Mouse (Mus musculus) kidney, adult 8-10 months (tissue): ENCODE measurements around the gene Myb.
A peak's percentile ranks its signal among the peaks of the same experiment; 100 is the strongest.
"Not testable (repeated sequence)": the region's sequence is repeated elsewhere in the genome, so short reads cannot be mapped to it uniquely, and the experiment has no call there.

Experiments
- DNase-seq, 2 experiments: peaks; one replicate each; pipeline ENCODE4 v3.0.0; 2022

Myb gene

DNA sequence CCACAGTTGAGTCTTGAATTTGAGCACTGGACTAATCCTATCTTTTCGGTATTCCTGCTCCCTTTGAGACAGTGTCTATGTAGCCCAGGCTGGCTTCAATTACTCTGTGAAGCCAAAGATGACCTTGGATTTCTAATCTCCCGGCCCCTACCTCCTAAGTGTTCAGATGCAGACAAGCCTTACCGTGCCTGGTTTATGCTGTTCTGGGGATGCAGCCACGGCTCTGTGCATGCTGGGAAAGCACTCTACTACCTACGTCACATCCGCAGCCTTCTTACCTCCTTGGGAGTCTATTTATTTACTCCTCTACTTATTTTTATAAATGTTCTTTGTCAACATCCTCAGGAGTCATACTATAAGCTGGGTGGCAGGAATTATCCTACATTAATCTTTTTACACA, 7.1 kb upstream of the Myb start:
- DNase-seq: no peak

DNA sequence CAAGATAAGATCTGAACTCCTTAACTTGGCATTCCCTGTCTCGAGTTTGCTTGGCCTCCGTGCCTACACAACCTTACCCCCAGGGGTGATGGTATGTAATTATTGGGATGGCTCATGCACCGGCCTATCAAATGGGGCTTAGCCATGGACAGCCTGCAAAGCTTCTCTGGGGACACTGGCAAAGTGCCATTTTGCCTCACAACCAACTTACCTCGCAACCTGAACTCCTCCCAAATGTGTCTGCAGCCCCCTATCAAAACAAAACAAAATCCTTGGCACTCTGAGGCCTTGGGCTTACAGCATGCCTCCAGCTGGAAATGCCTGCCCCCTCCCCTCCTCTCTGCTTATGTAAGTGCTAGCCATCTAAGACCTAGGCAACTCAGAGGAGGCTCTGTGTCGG, 6.4 kb upstream of the Myb start:
- no peak for DNase-seq

DNA sequence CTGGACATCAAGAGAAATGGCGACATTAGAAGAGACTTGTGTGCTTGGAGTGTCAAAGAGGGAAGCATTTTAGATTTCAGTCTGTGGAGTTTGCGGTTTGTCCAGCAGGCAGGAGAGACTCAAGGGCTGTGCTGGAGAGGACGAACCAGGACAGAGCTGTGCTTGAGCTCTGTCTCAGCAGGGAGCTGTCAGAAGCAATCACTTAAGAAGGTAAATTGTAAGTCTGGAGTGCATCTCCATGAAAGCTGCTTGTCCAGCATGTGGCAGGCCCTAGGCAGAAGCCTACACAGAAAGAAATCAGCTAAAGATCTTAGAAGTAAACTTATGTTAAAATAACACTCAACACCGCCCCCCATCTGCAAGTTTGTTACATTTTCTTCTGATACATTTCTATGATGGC, 4.6 kb upstream of the Myb start:
- no peak for DNase-seq

DNA sequence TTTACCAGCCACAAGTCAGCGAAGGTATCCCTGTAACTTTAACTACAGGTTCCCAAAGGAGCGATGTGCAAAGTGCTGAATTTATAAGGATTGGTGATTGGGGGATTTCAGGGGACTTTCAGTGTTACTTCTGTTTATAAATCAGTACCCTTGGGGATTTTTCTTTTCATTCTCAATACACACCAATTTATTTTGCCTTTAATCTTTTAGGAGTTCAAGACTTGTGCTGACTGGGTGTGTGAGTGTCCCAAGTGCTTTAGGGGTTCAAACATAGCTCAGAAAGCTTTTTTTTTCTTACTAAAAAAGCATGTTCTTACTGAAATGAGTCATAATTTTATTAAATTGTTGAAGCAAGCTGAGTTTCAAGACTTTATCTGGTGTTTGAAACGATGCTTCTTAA, 1.3 kb upstream of the Myb start:
- DNase-seq: no peak

DNA sequence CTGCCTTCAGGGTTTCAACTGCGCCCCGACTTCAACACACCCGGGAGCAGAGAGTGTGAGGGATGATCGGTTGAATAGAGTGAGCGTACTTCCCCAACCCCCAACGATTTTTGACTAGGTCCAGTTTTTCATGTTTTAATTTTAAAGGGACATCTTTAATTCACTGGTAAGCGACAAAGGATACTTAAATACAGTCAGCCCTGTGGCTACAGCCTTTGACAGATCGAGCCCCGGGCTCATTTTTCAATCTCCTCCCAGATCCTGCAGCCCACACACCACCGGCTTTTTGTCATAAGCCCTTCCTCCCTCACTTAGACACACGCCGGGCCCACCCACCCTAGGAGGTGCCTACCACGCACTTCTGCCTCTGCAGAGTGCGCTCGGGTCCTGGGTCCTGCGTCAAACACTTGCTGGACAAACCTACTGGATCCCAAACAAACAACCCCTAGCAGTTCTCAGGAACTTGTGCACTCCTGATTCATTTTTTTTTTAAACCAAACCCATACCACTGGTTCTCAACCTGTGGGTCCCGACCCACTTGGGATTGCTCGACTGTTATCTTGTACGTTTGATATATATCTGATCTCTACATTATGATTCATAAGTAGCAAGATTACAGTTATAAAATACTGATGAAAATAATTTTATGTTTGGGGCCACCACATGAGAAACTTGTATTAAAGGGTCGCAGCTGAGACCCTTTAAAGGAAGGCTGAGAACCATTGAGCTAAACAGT, 743 bp upstream of the Myb start:
- no peak for DNase-seq

DNA sequence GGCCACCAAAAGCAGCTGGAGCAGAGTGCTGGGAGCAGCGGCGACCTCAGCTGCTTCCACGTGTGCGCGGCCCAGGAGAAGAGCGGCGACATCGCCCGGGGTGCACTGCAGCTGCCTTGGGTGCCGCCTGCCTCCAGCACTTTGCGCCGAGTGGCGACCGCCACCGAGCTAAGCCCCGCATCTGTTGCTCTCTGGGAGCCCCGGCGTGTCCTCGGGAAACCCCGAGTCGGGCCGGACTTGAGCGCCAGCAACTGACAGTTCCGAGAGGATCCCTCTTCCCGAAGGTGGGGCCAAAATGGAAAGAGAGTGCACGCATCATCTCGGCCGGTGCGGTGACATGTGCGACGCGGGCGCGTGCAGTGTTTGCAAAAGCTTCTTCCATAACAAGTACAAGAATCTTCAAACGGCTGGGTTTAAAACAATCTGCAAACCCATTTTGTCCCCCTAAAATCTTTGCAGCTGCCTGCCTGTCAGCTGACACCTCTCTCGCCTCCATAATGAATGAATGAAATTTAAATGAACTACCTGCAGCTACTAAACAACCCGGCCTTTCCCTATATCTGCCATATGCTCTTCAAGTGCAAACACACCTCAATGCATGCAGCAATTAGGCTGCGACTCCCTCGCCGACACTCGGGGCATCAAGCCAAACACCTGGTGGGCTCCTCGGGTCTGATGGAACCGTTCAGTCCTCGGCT, 938 bp downstream of the Myb start:
- peak in 1 of 2 experiments; percentile 5 for DNase-seq

DNA sequence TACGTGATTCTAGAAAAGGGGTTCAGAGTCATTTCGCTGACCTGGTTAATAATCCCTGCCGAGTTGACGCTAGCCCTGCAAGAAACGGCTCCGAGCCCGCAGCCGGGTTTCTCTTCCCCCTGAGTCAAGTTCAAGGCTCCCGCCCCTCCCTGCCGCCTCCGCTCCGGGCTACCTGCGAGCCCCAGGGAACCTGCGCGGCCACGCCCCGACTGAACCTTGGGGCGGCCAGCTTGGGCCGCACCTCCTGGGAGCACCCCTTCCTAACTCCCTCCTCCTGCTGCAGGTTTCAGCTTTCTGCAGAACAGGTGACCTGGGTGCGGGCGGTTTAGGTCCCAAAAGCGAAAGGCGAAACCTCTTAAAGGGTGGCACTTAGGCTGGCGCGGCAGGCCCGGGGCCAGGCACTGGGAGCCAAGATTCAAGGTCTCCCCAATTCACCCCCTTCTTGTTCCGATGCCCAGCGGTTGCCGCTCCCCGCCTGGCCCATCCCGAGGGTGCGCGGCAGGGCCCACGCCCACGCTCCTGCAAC, 1.8 kb downstream of the Myb start:
- peak; percentile 24 to 32 for DNase-seq

DNA sequence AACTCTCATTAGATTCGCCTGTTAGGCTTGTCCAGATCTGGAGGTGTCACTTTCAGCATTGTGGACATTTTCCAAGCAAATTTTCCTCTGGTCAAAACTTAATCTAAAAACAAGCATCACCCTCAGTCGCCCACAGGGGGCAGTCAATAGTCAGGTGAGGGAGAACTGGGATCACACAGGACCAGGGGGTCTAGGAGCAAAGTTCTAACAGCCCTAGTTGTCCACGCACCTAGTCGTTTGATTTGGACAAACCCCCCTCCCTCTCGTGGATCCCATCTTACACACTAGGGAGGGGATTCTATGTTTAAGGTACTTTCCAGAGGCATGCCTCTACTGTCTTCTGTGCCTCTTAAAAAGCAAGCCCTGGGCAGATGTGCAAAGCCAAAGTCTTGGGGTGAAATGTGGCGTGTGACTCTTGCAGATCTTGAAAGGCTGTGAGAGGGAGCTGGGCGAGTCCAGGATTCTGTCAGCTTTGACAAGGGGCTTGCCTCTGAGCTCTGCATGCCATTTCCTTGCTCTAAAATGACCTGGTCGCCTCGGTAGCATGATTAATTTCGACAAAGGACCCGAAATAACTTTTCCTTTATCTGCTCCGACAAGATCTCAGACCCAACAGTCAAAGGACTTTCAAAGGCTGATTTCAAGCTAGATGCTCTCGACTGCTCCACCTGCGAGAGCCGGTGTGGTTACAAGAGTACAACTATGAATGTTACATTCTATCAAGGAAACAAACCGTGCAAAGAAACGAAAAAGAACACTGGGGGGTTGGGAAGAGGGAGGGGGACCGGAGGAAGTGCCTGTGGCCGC, 2.5 kb downstream of the Myb start:
- peak in 1 of 2 experiments; percentile 31 for DNase-seq

DNA sequence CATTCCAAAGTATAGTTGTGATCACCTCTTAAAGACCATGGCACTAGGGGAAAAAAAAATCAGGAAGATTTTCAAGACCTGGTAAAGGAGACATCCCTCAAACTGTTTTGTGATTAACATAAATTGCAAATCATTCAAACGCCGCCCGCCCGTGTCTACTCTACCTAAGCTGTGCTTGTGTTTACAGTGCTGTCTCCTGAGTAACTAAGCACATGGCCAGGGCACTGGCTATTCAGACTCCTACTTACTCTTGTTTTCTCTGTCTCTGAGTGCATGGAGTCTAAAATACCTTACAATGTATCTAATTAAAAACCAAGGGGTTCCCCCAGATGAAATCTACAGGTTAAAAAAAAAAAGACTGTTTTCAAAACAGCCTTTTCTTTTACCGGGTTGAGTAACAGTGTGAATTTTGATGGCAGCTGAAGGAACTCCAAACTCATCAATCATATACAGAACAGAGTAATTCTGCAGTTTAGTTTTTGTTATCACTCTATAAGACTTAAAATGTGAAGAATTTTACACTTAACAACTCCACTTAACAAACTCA, 3.8 kb downstream of the Myb start:
- no peak for DNase-seq

DNA sequence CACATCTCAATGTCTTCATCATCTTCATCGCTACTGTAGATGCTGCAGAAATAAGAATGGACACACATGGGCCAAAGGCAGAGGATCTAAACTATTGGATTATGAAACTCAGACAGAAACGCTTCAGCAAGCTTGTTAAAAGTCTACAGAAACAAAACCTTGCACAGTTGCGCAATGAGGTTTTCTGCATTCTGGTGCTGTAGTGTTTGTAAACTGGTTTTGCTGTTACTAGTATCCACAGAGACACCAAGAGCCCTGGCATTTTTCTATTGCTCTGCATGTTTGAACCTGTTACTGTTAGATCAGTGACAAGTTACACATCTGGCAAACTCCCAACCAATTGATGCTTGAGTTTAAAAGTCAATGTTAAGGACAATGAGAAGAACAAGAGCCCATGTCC, 4.4 kb downstream of the Myb start:
- DNase-seq: no peak

DNA sequence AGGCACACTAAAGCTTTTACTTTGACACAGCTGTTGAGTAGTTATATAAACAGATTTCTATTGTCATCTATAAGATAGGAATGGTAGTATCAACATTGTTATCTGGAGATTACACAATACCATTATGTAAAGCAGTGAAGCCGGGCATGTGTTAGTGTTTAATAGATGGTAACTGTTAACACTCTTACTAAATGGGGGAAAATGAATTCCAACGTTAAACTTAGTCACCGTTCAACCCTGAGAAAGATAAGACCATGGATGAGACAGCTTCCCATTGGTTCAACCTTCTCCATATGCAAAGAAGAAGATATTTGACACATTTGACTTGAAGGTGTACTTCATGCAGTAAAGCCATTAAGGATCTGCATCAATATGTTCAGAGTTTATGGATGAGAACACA, 5.9 kb downstream of the Myb start:
- DNase-seq: no peak

DNA sequence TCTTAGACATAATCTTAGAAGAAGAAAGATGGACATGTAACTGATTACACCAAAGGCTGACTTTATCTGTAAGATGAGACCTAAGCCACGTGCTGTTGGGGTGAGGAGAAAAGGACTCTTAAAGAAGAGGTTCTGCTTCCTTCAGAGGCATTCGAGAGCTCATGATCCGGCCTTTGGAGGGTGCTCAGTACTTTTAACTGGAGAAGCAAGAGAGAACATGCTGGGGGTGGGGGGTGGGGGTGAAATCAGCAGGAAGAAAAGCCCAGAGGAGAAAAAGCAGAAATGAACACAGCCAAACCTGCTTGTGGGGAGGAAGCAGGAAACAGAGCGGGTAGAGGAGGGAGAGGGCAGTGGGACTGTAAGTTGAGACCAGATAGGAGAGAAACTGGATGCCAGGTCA, 7.4 kb downstream of the Myb start:
- no peak for DNase-seq

DNA sequence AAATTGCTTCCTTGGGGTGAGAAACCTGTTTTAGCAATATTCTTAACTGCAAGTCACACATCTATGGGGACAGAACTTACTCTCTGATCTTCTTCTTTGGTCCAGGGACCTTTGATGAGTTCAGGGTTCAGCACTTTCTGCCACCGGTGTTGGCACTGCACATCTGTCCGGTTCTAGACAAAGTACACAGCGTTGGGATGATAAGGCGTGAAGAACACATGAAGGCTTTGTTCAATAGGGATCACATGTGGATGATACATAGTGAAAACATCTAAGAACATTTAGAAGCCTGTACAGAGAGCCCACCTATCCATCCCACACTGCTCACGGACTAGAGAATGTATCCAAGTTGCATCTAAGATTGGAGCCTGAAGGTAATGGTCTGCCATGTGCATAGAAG, 8.0 kb downstream of the Myb start:
- no peak for DNase-seq

DNA sequence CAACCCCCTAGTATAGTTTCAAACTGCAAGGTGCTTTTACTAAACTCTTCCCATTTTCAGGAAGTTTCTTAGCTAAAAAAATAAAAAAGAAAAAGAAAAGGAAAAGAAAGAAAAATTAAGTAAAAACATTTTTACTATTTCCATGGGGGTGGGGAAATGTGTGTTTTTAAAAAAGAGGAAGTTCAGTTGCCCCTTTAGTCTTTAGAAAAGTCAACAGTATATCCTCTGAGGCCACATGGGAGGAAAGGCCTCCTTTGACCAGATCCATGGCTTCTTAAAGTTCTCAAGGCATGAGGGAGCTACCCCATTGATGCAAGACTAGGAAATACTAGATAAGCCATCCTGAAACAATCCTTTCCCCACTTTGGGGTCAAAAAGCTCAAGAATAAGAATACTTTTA, 9.5 kb downstream of the Myb start:
- no peak for DNase-seq

DNA sequence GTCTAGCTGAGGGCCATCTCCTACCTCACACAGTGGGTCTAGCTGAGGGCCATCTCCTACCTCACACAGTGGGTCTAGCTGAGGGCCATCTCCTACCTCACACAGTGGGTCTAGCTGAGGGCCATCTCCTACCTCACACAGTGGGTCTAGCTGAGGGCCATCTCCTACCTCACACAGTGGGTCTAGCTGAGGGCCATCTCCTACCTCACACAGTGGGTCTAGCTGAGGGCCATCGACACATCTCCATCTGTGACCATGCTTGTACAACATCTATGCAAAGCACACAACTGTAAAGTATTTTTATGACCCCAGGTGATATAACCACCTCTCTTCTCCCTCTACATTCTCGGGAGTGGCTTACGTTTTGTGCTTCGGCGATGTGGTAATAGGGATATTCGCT, 10.8 kb downstream of the Myb start:
- not testable (repeated sequence) for DNase-seq

DNA sequence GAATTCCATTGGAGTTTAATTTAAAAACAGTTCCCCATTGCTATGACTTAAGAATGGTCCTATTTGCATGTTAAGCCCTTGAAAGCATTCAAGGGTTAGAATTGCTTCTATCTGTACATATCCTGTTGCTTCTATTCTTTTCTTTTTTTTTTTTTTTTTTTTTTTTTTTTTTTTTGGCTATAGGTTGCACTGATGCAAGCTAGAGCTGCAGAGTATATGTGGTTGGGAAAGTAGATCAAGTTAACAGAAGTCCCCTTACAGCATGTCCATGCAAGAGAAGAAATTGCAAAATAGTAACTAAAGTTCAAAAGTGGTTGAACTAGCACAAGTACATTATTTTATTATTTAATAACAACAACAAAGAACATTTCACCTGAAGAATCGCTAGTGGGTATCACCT, 14.1 kb downstream of the Myb start:
- DNase-seq: no peak

DNA sequence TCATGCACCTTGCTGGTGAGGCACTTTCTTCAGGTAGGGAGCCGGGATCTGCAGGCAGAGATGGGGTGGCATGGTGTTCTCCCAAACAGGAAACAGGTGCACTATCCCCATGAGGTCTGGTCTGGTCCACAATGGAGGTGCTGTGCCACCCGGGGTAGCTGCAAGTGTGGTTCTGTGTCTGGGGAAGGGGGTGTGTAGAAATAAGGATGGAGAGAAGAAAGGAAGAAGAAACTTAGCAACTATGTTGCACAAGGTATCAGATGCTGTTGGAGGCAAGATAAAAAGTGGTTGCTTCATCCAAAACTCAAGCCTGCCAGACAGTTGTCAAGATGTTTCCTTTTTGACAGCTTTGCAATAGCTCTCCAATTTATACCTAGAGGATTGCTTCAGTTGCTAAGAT, 14.5 kb downstream of the Myb start:
- no peak for DNase-seq

DNA sequence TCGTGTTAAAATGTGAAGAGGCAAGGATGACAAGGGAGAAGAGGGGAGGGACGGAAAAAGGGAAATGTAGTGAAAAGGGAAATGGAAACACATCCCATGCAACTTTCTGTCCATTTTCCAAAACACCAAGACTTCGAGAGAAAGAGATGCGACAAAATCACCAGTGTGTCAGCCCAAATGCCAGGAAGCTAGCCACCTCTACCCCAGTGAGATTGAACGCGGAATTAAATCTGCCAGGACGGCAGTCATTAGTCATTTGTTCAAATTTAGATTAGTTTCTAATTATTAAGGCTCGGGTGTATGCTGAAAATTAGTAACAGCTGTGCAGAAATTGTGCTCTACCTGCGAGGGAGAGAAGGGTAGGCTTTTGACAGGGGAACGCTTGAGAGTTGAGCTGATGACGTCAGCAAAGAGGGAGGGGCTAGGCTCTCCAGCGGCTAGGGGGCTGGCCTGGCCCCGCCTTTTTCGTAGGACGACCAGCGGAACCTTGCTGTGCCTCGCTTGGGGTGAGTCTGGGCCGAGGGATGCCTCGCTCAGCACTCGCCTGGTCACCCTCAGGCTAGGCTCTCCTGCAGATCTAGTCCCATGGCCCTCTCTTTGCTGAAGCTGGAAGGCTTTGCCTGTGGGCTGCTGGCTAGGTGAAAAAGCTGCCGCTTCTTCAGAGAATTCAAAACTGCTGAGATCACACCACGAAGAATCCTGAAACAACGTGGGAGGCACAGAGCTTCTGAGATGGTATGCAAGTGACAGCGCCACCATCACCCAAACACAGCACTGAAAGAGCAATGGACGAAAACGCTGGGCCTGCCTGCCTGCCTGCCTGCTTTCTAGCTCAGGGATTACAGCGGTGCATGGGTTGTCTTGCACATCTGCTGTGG, 15.9 kb downstream of the Myb start:
- peak in 1 of 2 experiments; percentile 11 for DNase-seq

DNA sequence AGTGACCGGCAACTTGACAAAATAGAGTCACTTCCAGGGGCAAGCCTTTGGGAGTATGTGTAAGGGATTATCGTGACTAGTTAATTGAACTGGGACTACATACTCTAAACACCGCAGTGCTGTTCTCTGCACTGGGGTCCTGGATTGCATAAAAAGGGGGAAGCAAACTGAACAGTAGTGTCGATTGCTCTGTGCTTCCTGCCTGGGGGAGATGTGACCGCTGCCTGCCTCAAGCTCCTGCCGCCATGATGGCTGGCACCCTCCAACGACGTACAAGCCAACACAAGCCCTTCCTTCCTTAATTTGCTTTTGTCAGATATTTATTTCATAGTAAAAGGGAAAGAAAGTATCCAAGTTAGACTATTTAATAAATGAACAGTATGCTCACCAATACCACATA, 25.5 kb downstream of the Myb start:
- DNase-seq: no peak

DNA sequence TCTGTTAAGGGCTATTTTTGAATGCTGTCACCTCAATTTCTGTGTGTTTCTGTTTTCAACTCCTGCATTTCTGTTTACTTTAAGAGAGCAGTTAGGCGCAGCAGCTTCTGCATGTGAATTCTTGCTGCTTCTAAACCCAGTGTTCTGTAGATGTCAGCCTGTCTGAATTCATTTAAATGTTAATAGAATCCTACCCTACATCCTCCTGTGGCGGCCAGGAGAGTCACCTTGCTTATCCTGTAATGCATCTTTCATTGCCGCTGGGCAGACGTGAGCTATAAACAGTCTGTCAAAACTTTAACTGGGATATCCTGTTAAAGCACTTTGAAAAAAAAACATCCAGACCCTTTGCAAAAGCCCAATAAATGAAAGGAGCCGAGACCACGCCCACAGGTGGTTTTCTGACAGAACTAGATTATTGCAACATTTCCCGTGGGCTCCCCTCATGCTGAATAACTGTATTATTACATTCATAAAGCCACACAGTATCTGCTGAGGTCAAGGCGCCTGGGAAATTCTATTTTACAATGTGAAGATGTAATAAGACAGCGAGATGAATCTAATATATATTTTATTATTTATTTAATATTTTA, 29.8 kb downstream of the Myb start:
- no peak for DNase-seq

DNA sequence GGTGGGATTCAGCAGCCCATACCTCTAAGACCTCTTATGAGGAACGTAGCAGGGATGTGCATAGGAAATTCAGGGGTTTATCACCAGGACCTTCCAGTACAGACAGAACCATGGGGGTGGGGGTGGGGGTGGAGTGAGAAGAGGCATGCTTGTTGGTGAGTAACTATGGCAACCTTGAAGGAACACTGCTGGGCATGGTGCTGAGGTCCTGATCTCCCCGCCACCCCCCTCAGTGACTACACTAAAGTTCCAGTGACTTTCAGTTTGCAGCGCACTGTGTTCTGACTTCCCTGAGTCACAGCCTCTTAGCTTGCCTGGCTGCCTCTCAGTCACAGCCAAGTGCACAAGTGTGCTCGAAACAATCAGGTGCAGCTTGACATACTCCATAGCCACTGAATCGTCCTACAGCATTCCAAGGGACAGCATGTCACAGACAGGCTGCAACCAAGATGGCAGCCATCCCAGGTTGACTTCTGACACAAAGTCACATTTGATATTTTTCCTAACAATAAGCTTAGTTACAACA, 32.6 kb downstream of the Myb start:
- DNase-seq: no peak

DNA sequence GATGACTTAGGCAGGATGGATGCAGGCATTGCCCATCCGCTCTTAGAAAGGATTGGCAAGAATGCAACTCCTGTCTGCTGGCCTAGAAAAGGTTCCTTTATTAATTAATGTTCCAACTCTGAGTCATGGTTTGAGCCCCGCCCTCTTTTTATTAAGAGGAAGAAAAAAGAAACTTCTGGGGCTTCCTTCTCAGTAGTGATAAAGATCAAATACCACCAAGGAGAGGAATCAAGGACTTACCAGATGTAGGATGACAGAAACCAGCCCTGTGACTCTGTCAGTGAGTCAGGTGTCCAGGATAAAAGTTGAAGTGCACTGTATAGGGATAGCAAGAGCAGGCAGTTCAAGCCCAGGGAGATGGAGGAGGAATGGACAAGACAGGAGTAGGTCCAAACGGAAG, 42.4 kb downstream of the Myb start:
- DNase-seq: no peak
